Mouse (Mus musculus): ENCODE data around the gene Ift172.
A peak's percentile ranks its signal among the peaks of the same experiment; 100 is the strongest.

Gene Ift172

GRCm38 (mm10) chr5:31255971-31256370, 34.9 kb downstream of the Ift172 start:
- no peak for DNase-seq (ENCODE audit: low read depth)

GRCm38 (mm10) chr5:31255381-31255780, 35.5 kb downstream of the Ift172 start:
- DNase-seq (ENCODE audit: low read depth) = no peak

- DNase-seq (ENCODE audit: low read depth) = no peak
These were observed 36.0 kb downstream of the Ift172 start for GRCm38 (mm10) chr5:31254901-31255300.

- DNase-seq (ENCODE audit: low read depth) = no peak
These were observed 36.5 kb downstream of the Ift172 start for GRCm38 (mm10) chr5:31254452-31254851.

GRCm38 (mm10) chr5:31253806-31254205, 37.1 kb downstream of the Ift172 start:
- DNase-seq (ENCODE audit: low read depth) = no peak

GRCm38 (mm10) chr5:31252795-31253545, 37.9 kb downstream of the Ift172 start:
- DNase-seq (ENCODE audit: low read depth) = no peak

- DNase-seq (ENCODE audit: low read depth) = no peak
These were observed 38.8 kb downstream of the Ift172 start for GRCm38 (mm10) chr5:31252151-31252550.

- DNase-seq (ENCODE audit: low read depth) = no peak
These were observed 39.3 kb downstream of the Ift172 start, which contains the start of gene Krtcap3 for GRCm38 (mm10) chr5:31251541-31252101. Gene Krtcap3, plus strand, starts transcription at chr5:31251691.

GRCm38 (mm10) chr5:31250716-31251115, 40.2 kb downstream of the Ift172 start:
- DNase-seq (ENCODE audit: low read depth) = no peak

- DNase-seq (ENCODE audit: low read depth) = no peak
These were observed 48.7 kb downstream of the Ift172 start for GRCm38 (mm10) chr5:31242191-31242590.

GRCm38 (mm10) chr5:31241522-31242034, 49.3 kb downstream of the Ift172 start:
- DNase-seq (ENCODE audit: low read depth) = no peak

GRCm38 (mm10) chr5:31240637-31241521, 50.0 kb downstream of the Ift172 start, which contains the start of the genes Nrbp1 and Gm9970:
Gene Nrbp1, plus strand, starts transcription at chr5:31240864.
Gene Gm9970, minus strand, starts transcription at chr5:31241232.
- peak; percentile 99 for DNase-seq (ENCODE audit: low read depth)

GRCm38 (mm10) chr5:31226641-31227040, 64.3 kb downstream of the Ift172 start:
- no peak for DNase-seq (ENCODE audit: low read depth)

GRCm38 (mm10) chr5:31222696-31223095, 68.2 kb downstream of the Ift172 start:
- DNase-seq (ENCODE audit: low read depth) = no peak

- peak; percentile 91 for DNase-seq (ENCODE audit: low read depth)
These were observed 69.5 kb downstream of the Ift172 start for GRCm38 (mm10) chr5:31221304-31221945.

- peak; percentile 99 for DNase-seq (ENCODE audit: low read depth)
These were observed 70.2 kb downstream of the Ift172 start, which contains the start of gene Ppm1g for GRCm38 (mm10) chr5:31220448-31221303. Gene Ppm1g, minus strand, starts transcription at chr5:31220687.

- peak; percentile 62 for DNase-seq (ENCODE audit: low read depth)
These were observed 70.9 kb downstream of the Ift172 start for GRCm38 (mm10) chr5:31219911-31220447.

GRCm38 (mm10) chr5:31219474-31219873, 71.4 kb downstream of the Ift172 start:
- DNase-seq (ENCODE audit: low read depth) = no peak

- peak; percentile 70 for DNase-seq (ENCODE audit: low read depth)
These were observed 71.8 kb downstream of the Ift172 start for GRCm38 (mm10) chr5:31219070-31219469.

GRCm38 (mm10) chr5:31218294-31218693, 72.6 kb downstream of the Ift172 start:
- no peak for DNase-seq (ENCODE audit: low read depth)

Data from NIH3T3 (cell line).